Mouse (Mus musculus) brain, embryonic 14.5 days (tissue): ENCODE measurements around the gene Gm17622. TPM values are rescaled to one million over a fixed set of nuclear protein-coding genes. Genes with fewer than 3 reads are reported as not detected.
A peak's percentile ranks its signal among the peaks of the same experiment; 100 is the strongest.

Experiments
- DNase-seq: peaks from one replicate; pipeline ENCODE4 v3.0.0-alpha.2; 2011; ENCODE audit warnings: low read depth
- CTCF ChIP-seq: fragments of 200-500 bp; IDR thresholded peaks from 2 replicates; pipeline ENCODE4 v1.5.1; 2012; ENCODE audit warnings: inconsistent platforms, mild to moderate bottlenecking, moderate library complexity, borderline replicate concordance; ENCODE audit not compliant: insufficient read depth, insufficient read length; ENCODE audit errors: extremely low read depth
- POLR2A ChIP-seq: fragments of 200-500 bp; IDR thresholded peaks from 2 replicates; pipeline ENCODE4 v1.6.1; 2012; ENCODE audit warnings: mild to moderate bottlenecking, inconsistent platforms, borderline replicate concordance; ENCODE audit not compliant: poor library complexity, insufficient read depth, insufficient read length, severe bottlenecking; ENCODE audit errors: extremely low read depth
- polyA plus RNA-seq: library from polyadenylated mRNA; depleted of rRNA; stranded (reverse); fragments of >200 nt; gene quantifications from 2 replicates; pipeline ENCODE4 v1.2.3, GENCODE M21; 2012; rRNA removed

Gm17622 gene
- polyA plus RNA-seq = not detected in 2 replicates

- TF ChIP-seq CTCF (no peak), POLR2A (no peak)
- DNase-seq = no peak
Measured at GRCm38 (mm10) chr13:96490433-96490832, at the start of gene Gm17622. Gene Gm17622, plus strand, starts transcription at chr13:96490733.

- no peak for DNase-seq
- no peak for TF ChIP-seq POLR2A
Measured at GRCm38 (mm10) chr13:96450205-96450856, 40.2 kb upstream of the Gm17622 start.

- TF ChIP-seq POLR2A (no peak), CTCF (no peak)
- no peak for DNase-seq
Measured at GRCm38 (mm10) chr13:96450869-96451268, 39.7 kb upstream of the Gm17622 start.

- no peak for DNase-seq
- TF ChIP-seq CTCF (no peak), POLR2A (no peak)
Measured at GRCm38 (mm10) chr13:96451386-96452140, 39.0 kb upstream of the Gm17622 start.

GRCm38 (mm10) chr13:96452621-96453020 lies 37.9 kb upstream of the Gm17622 start:
- TF ChIP-seq CTCF (no peak), POLR2A (no peak)
- DNase-seq = no peak

- TF ChIP-seq CTCF (no peak), POLR2A (no peak)
- peak; percentile 9 for DNase-seq
Measured at GRCm38 (mm10) chr13:96454288-96454687, 36.2 kb upstream of the Gm17622 start.

GRCm38 (mm10) chr13:96457566-96457965 lies 33.0 kb upstream of the Gm17622 start:
- no peak for DNase-seq
- TF ChIP-seq POLR2A = no peak

- peak; percentile 6 for DNase-seq
- TF ChIP-seq CTCF (no peak), POLR2A (no peak)
Measured at GRCm38 (mm10) chr13:96458018-96458417, 32.5 kb upstream of the Gm17622 start.

- no peak for TF ChIP-seq POLR2A
- DNase-seq = no peak
Measured at GRCm38 (mm10) chr13:96458606-96459005, 31.9 kb upstream of the Gm17622 start.

- TF ChIP-seq CTCF = no peak
- no peak for TF ChIP-seq POLR2A
- DNase-seq = no peak
Measured at GRCm38 (mm10) chr13:96462644-96463043, 27.9 kb upstream of the Gm17622 start.

GRCm38 (mm10) chr13:96465315-96465714 lies 25.2 kb upstream of the Gm17622 start:
- DNase-seq = no peak
- no peak for TF ChIP-seq CTCF
- no peak for TF ChIP-seq POLR2A

- no peak for DNase-seq
- TF ChIP-seq CTCF = no peak
Measured at GRCm38 (mm10) chr13:96468678-96469077, 21.9 kb upstream of the Gm17622 start.

- no peak for TF ChIP-seq POLR2A
- no peak for TF ChIP-seq CTCF
- DNase-seq = no peak
Measured at GRCm38 (mm10) chr13:96470556-96470955, 20.0 kb upstream of the Gm17622 start.
